Mouse (Mus musculus) megakaryocyte, embryonic 14.5 days (primary cell): ENCODE results near the gene Casp12.

Experiments used
- FLI1 ChIP-seq: IDR thresholded peaks from 2 replicates; pipeline ENCODE4 v1.6.1; 2012; ENCODE audit warnings: low read length, inconsistent platforms, mixed read lengths
- GATA1 ChIP-seq: IDR thresholded peaks from 3 replicates; pipeline ENCODE4 v1.6.1; 2012; ENCODE audit warnings: mixed read lengths, low read length, inconsistent platforms, borderline replicate concordance

DNA sequence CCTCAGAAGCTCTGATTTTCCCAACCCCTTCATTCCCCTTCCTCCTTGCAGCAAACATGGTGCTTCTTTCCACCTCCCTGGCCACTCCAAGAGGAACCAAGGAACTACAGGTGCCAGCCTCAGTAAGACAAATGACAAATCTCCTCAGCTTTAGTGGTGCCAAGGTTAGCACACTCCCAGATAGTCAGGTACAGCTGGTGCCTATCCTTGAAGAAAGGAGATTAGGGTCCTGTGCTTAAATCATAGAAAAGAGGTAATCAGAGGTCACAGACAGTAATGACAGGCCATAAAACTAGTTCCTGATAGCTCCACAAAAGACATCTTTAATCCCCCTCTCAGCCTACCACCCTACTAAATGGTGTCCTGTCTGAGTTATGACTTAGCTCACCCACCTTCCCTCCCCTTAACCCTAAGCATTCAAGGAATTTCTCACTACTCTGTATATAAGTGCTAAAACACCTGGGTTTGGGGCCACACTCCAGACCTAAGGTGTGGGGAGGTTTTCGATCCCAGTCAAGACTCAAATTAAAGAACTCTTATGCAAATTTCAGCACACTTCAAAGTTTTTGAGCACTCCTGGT is 65.8 kb downstream of the Casp12 start:
- TF ChIP-seq FLI1: no peak
- no peak for TF ChIP-seq GATA1
